Mouse (Mus musculus): ENCODE data around the gene Rimbp3.

GRCm38 (mm10) chr16:17200121-17200952, 8.1 kb upstream of the Rimbp3 start:
- TF ChIP-seq CTCF (IDR thresholded peaks at IDR 0.05; ENCODE audit: low read depth) (no peak), EP300 (IDR thresholded peaks at IDR 0.05; ENCODE audit: low read depth) (no peak)
